Mouse (Mus musculus) right cerebral cortex, adult 2 months (tissue): ENCODE measurements around the gene Hao2.
A peak's percentile ranks its signal among the peaks of the same experiment; 100 is the strongest.

Experiments used
- DNase-seq, 2 experiments: peaks; one replicate each; pipeline ENCODE4 v3.0.0; 2021 to 2022; ENCODE audit warnings: low spot score in 2 of 2

Hao2 gene

GRCm38 (mm10) chr3:98893057-98893772, at the start of gene Hao2:
Gene Hao2, minus strand, starts transcription at chr3:98893239.
- no peak for DNase-seq

GRCm38 (mm10) chr3:98941601-98942000, 48.6 kb upstream of the Hao2 start:
- no peak for DNase-seq

GRCm38 (mm10) chr3:98941066-98941551, 48.1 kb upstream of the Hao2 start:
- DNase-seq: no peak

- peak in 1 of 2 experiments; percentile 3 for DNase-seq
Measured at GRCm38 (mm10) chr3:98940225-98940624, 47.2 kb upstream of the Hao2 start.

GRCm38 (mm10) chr3:98936446-98936845, 43.4 kb upstream of the Hao2 start:
- DNase-seq: no peak

- no peak for DNase-seq
Measured at GRCm38 (mm10) chr3:98934601-98935000, 41.6 kb upstream of the Hao2 start.

- no peak for DNase-seq
Measured at GRCm38 (mm10) chr3:98934041-98934440, 41.0 kb upstream of the Hao2 start.

- DNase-seq: no peak
Measured at GRCm38 (mm10) chr3:98932421-98932820, 39.4 kb upstream of the Hao2 start.

GRCm38 (mm10) chr3:98931836-98932235, 38.8 kb upstream of the Hao2 start:
- DNase-seq: no peak

- no peak for DNase-seq
Measured at GRCm38 (mm10) chr3:98920417-98920816, 27.4 kb upstream of the Hao2 start.

- no peak for DNase-seq
Measured at GRCm38 (mm10) chr3:98917260-98917659, 24.2 kb upstream of the Hao2 start.

- no peak for DNase-seq
Measured at GRCm38 (mm10) chr3:98916856-98917255, 23.8 kb upstream of the Hao2 start.

GRCm38 (mm10) chr3:98915659-98916058, 22.6 kb upstream of the Hao2 start:
- DNase-seq: peak; percentile 46 to 72

- no peak for DNase-seq
Measured at GRCm38 (mm10) chr3:98913591-98913990, 20.6 kb upstream of the Hao2 start.

GRCm38 (mm10) chr3:98897606-98898005, 4.6 kb upstream of the Hao2 start:
- no peak for DNase-seq

- peak; percentile 13 to 44 for DNase-seq
Measured at GRCm38 (mm10) chr3:98895071-98895601, 2.1 kb upstream of the Hao2 start.

- no peak for DNase-seq
Measured at GRCm38 (mm10) chr3:98890430-98890829, 2.6 kb downstream of the Hao2 start.

- DNase-seq: no peak
Measured at GRCm38 (mm10) chr3:98888206-98888605, 4.8 kb downstream of the Hao2 start.

- no peak for DNase-seq
Measured at GRCm38 (mm10) chr3:98880831-98881230, 12.2 kb downstream of the Hao2 start.

GRCm38 (mm10) chr3:98880216-98880615, 12.8 kb downstream of the Hao2 start:
- DNase-seq: no peak

- no peak for DNase-seq
Measured at GRCm38 (mm10) chr3:98868219-98868618, 24.8 kb downstream of the Hao2 start.

- DNase-seq: no peak
Measured at GRCm38 (mm10) chr3:98862800-98863199, 30.2 kb downstream of the Hao2 start.

- no peak for DNase-seq
Measured at GRCm38 (mm10) chr3:98859576-98859975, 33.5 kb downstream of the Hao2 start, which contains the start of gene Hsd3b1. Gene Hsd3b1, minus strand, starts transcription at chr3:98859794.
